Comparison of ENCODE assay signal across 21 mouse cellular contexts in the genomic region with DNA sequence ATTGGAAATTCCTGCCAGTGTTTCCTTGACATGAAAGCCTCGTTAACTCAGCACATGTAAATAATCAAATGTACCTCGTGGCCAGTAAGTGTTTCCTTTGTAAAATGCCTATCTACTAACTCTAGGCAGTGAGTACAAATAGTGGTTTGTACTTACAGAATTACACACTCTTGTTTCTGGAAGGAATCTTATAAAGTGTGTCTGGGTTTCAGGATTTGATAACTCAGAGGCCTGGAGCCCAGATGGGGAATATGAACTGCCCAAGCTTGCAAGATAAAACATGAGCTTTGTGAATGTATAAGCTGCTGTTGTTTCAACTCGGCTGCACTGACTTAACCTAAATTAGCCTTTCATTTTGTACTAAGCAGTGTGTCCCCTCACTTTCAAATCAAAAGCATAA.
A peak's percentile ranks its signal among the peaks of the same experiment; 100 is the strongest.
DNase-seq lines count a peak whose midpoint lies in the region; ATAC-seq lines count a peak whose summit lies in the region.
"Had no signal": no experiment of that assay in that cellular context is flagged by ENCODE, and none has a peak within 500 bp of the region (broad histone marks: within the 10 kb centered on the region; RNA-seq: fewer than 3 reads in every experiment).

No protein-coding gene starts in this region.

- intact Hi-C loops in left cerebral cortex, postnatal 10 days (cut with DNase I) = loop anchor here (10.0 kb wide), 1 partner anchor 294 kb away; a partner anchor contains a TSS

- H3K4me2 ChIP-seq in heart, embryonic 13.5 days = no peak overlapping the region
- H3K4me2 ChIP-seq in embryonic facial prominence, embryonic 14.5 days (ENCODE audit: low read depth, low read length) = no peak overlapping the region
- no peak overlapping the region for H3K4me2 ChIP-seq in limb, embryonic 11.5 days (ENCODE audit: low read depth, severe bottlenecking)
- H3K4me2 ChIP-seq: forebrain, embryonic 13.5 days; kidney, embryonic 15.5 days; neural tube, embryonic 15.5 days had no signal

- H3K9ac ChIP-seq in heart, embryonic 13.5 days = no peak overlapping the region
- no peak overlapping the region for H3K9ac ChIP-seq in embryonic facial prominence, embryonic 14.5 days (ENCODE audit: low read depth, low read length)
- H3K9ac ChIP-seq in limb, embryonic 11.5 days (ENCODE audit: low read length) = no peak overlapping the region
- H3K9ac ChIP-seq: forebrain, embryonic 13.5 days; kidney, embryonic 15.5 days; neural tube, embryonic 15.5 days had no signal

- H3K4me3 ChIP-seq in heart, embryonic 13.5 days = no peak overlapping the region
- no peak overlapping the region for H3K4me3 ChIP-seq in heart, embryonic 10.5 days
- no peak overlapping the region for H3K4me3 ChIP-seq in embryonic facial prominence, embryonic 14.5 days (ENCODE audit: low read depth, low read length)
- no peak overlapping the region for H3K4me3 ChIP-seq in limb, embryonic 11.5 days (ENCODE audit: low read depth, low read length)
- H3K4me3 ChIP-seq: forebrain, embryonic 13.5 days; hindbrain, embryonic 10.5 days; kidney, embryonic 15.5 days; midbrain, embryonic 10.5 days; neural tube, embryonic 15.5 days had no signal

- peak overlapping the region; percentile 59 for H3K27ac ChIP-seq in heart, embryonic 13.5 days (replicated peaks)
- no peak overlapping the region for H3K27ac ChIP-seq in heart, embryonic 10.5 days
- no peak overlapping the region for H3K27ac ChIP-seq in embryonic facial prominence, embryonic 14.5 days (replicated peaks; ENCODE audit: low read depth, low read length)
- peak overlapping the region; percentile 49 for H3K27ac ChIP-seq in limb, embryonic 11.5 days (replicated peaks; ENCODE audit: low read depth, low read length)
- H3K27ac ChIP-seq: forebrain, embryonic 13.5 days; hindbrain, embryonic 10.5 days; kidney, embryonic 15.5 days; midbrain, embryonic 10.5 days; neural tube, embryonic 15.5 days had no signal

- no peaks in the 10 kb centered on the region for H3K4me1 ChIP-seq in heart, embryonic 13.5 days
- H3K4me1 ChIP-seq in heart, embryonic 10.5 days = no peaks in the 10 kb centered on the region
- peaks cover 4% of the 10 kb centered on the region; the same call in 1 of the 2 replicates for H3K4me1 ChIP-seq in embryonic facial prominence, embryonic 14.5 days (ENCODE audit: control insufficient read depth, insufficient read depth, low read length)
- 0 out of 2 replicates have a peak, but pooled peaks cover 2% of the 10 kb centered on the region for H3K4me1 ChIP-seq in limb, embryonic 11.5 days (ENCODE audit: control insufficient read depth, insufficient read depth, low read length)
- H3K4me1 ChIP-seq: forebrain, embryonic 13.5 days; hindbrain, embryonic 10.5 days; kidney, embryonic 15.5 days; neural tube, embryonic 15.5 days had no signal

- H3K27me3 ChIP-seq in heart, embryonic 13.5 days (replicated peaks) = no peaks in the 10 kb centered on the region
- no peaks in the 10 kb centered on the region for H3K27me3 ChIP-seq in heart, embryonic 10.5 days (ENCODE audit: insufficient read depth, poor library complexity, severe bottlenecking)
- H3K27me3 ChIP-seq in embryonic facial prominence, embryonic 14.5 days (replicated peaks; ENCODE audit: control insufficient read depth, insufficient read depth, low read length) = no peaks in the 10 kb centered on the region
- no peaks in the 10 kb centered on the region for H3K27me3 ChIP-seq in limb, embryonic 11.5 days (ENCODE audit: control insufficient read depth, insufficient read depth, low read length)
- H3K27me3 ChIP-seq: forebrain, embryonic 13.5 days; kidney, embryonic 15.5 days; neural tube, embryonic 15.5 days had no signal

- no peak for ATAC-seq in heart, embryonic 13.5 days (ENCODE audit: extremely low read depth, insufficient number of reproducible peaks, low FRiP score, low TSS enrichment)
- ATAC-seq in embryonic facial prominence, embryonic 14.5 days (ENCODE audit: low read depth) = no peak
- ATAC-seq in limb, embryonic 11.5 days (ENCODE audit: insufficient number of reproducible peaks, low FRiP score, low TSS enrichment, low read depth) = peak; percentile 68; the same call in 1 of the 2 replicates
- ATAC-seq: CD4-positive, CD25-positive, alpha-beta regulatory T cell, adult 4 months; forebrain, embryonic 13.5 days; hindbrain, embryonic 16.5 days; intestine, embryonic 16.5 days; lung, postnatal 0 days had no signal

- no peak for DNase-seq in heart, embryonic 10.5 days (ENCODE audit: low spot score)
- DNase-seq in embryo, embryonic 11 days = peak; percentile 44
- peak; percentile 51 for DNase-seq in embryonic facial prominence, embryonic 14.5 days (ENCODE audit: low spot score)
- peak; percentile 62 for DNase-seq in limb, embryonic 11.5 days (ENCODE audit: low spot score)
- no peak for DNase-seq in kidney, postnatal 4 days
- DNase-seq in cerebellum, adult 11-12 months = no peak
- DNase-seq in left cerebral cortex, postnatal 10 days (ENCODE audit: extremely low spot score in 1 of 2, low spot score in 2 of 2) = no peak
- DNase-seq: adrenal gland, postnatal 14 days; cerebellum, adult 9-10 months; kidney, postnatal 36 days; spleen, adult 18-20 months had no signal

- no peaks in the 10 kb centered on the region for H3K36me3 ChIP-seq in heart, embryonic 13.5 days
- no peaks in the 10 kb centered on the region for H3K36me3 ChIP-seq in heart, embryonic 10.5 days
- H3K36me3 ChIP-seq in embryonic facial prominence, embryonic 14.5 days (ENCODE audit: control insufficient read depth, insufficient read depth, low read length) = no peaks in the 10 kb centered on the region
- no peaks in the 10 kb centered on the region for H3K36me3 ChIP-seq in limb, embryonic 11.5 days (ENCODE audit: control insufficient read depth, insufficient read depth, low read length)
- H3K36me3 ChIP-seq: hindbrain, embryonic 10.5 days; kidney, embryonic 15.5 days; midbrain, embryonic 10.5 days; neural tube, embryonic 15.5 days had no signal

- WGBS in heart, embryonic 13.5 days = 33% methylated on average over 3 of the region's 3 CpGs
- WGBS in heart, embryonic 10.5 days = 40% methylated on average over 3 of the region's 3 CpGs
- WGBS in embryonic facial prominence, embryonic 14.5 days = 17% methylated on average over 3 of the region's 3 CpGs
- WGBS in limb, embryonic 11.5 days = 9% methylated on average over 3 of the region's 3 CpGs

- H3K9me3 ChIP-seq in heart, embryonic 13.5 days = no peaks in the 10 kb centered on the region
- H3K9me3 ChIP-seq in heart, embryonic 10.5 days = no peaks in the 10 kb centered on the region
- no peaks in the 10 kb centered on the region for H3K9me3 ChIP-seq in embryonic facial prominence, embryonic 14.5 days (ENCODE audit: control insufficient read depth, low read length)
- no peaks in the 10 kb centered on the region for H3K9me3 ChIP-seq in limb, embryonic 11.5 days (ENCODE audit: control insufficient read depth, low read length)
- H3K9me3 ChIP-seq: forebrain, embryonic 13.5 days; hindbrain, embryonic 10.5 days; kidney, embryonic 15.5 days; midbrain, embryonic 10.5 days; neural tube, embryonic 15.5 days had no signal

Comparison
In these comparisons a context has a peak if more than half of its experiments do, and no peak if none do; other contexts are left out.
1. H3K27ac ChIP-seq: peak in heart, embryonic 13.5 days (single experiment) and limb, embryonic 11.5 days (single experiment); none in heart, embryonic 10.5 days (single experiment) and embryonic facial prominence, embryonic 14.5 days (single experiment).
2. DNase-seq: peak in embryo, embryonic 11 days (single experiment), embryonic facial prominence, embryonic 14.5 days (single experiment) and limb, embryonic 11.5 days (single experiment); none in heart, embryonic 10.5 days (single experiment), kidney, postnatal 4 days (0 of 2), cerebellum, adult 11-12 months (single experiment) and left cerebral cortex, postnatal 10 days (0 of 2).